Mouse (Mus musculus): ENCODE results near the gene Nbea. TPM values are rescaled to one million over a fixed set of nuclear protein-coding genes. Genes with fewer than 3 reads are reported as not detected.
A peak's percentile ranks its signal among the peaks of the same experiment; 100 is the strongest.

Nbea gene
- total RNA-seq, 2 experiments from 2014 or later, result 24.1 to 27.1 TPM

- no peak for DNase-seq
- intact Hi-C loops (cut with DNase I), result no loop called here
These were observed 397.3 kb downstream of the Nbea start for GRCm38 (mm10) chr3:55785981-55786725.

GRCm38 (mm10) chr3:55785266-55785980 lies 398.1 kb downstream of the Nbea start:
- intact Hi-C loops (cut with DNase I), result no loop called here
- no peak for DNase-seq

GRCm38 (mm10) chr3:55784101-55784500 lies 399.4 kb downstream of the Nbea start:
- DNase-seq, result no peak
- intact Hi-C loops (cut with DNase I), result no loop called here

GRCm38 (mm10) chr3:55783171-55784081 lies 400.1 kb downstream of the Nbea start:
- intact Hi-C loops (cut with DNase I), result no loop called here
- DNase-seq, result peak; percentile 22 to 32

GRCm38 (mm10) chr3:55782771-55783170 lies 400.7 kb downstream of the Nbea start:
- DNase-seq, result peak in 1 of 2 experiments; percentile 24
- intact Hi-C loops (cut with DNase I), result no loop called here

GRCm38 (mm10) chr3:55782056-55782687 lies 401.3 kb downstream of the Nbea start, which contains the start of gene Mab21l1:
TSS of gene Mab21l1 (plus strand) at chr3:55782510.
- intact Hi-C loops (cut with DNase I), result no loop called here
- peak; percentile 14 to 38 for DNase-seq

- intact Hi-C loops (cut with DNase I), result no loop called here
- DNase-seq, result no peak
These were observed 402.0 kb downstream of the Nbea start for GRCm38 (mm10) chr3:55781429-55782055.

GRCm38 (mm10) chr3:55780120-55781070 lies 403.1 kb downstream of the Nbea start:
- intact Hi-C loops (cut with DNase I), result no loop called here
- DNase-seq, result peak; percentile 26 to 33

- intact Hi-C loops (cut with DNase I), result no loop called here
- no peak for DNase-seq
These were observed 404.5 kb downstream of the Nbea start for GRCm38 (mm10) chr3:55778764-55779730.

GRCm38 (mm10) chr3:55777501-55777900 lies 406.0 kb downstream of the Nbea start:
- no peak for DNase-seq
- intact Hi-C loops (cut with DNase I), result no loop called here

GRCm38 (mm10) chr3:55775753-55776152 lies 407.7 kb downstream of the Nbea start:
- intact Hi-C loops (cut with DNase I), result no loop called here
- no peak for DNase-seq

- no peak for DNase-seq
- intact Hi-C loops (cut with DNase I), result no loop called here
These were observed 408.3 kb downstream of the Nbea start for GRCm38 (mm10) chr3:55775245-55775644.

GRCm38 (mm10) chr3:55774203-55774602 lies 409.3 kb downstream of the Nbea start:
- DNase-seq, result no peak
- intact Hi-C loops (cut with DNase I), result no loop called here

GRCm38 (mm10) chr3:55769308-55769707 lies 414.2 kb downstream of the Nbea start:
- DNase-seq, result no peak
- intact Hi-C loops (cut with DNase I), result no loop called here

- no peak for DNase-seq
- intact Hi-C loops (cut with DNase I), result no loop called here
These were observed 414.8 kb downstream of the Nbea start for GRCm38 (mm10) chr3:55768654-55769053.

GRCm38 (mm10) chr3:55763591-55763990 lies 419.9 kb downstream of the Nbea start:
- intact Hi-C loops (cut with DNase I), result no loop called here
- DNase-seq, result no peak

- DNase-seq, result peak; percentile 8 to 11
These were observed 425.2 kb downstream of the Nbea start for GRCm38 (mm10) chr3:55758297-55758696.

More at GRCm38 (mm10) chr3:55758297-55758696, 425.2 kb downstream of the Nbea start:
- intact Hi-C loops (cut with DNase I), result no loop called here
